Mouse (Mus musculus) monocyte, adult 5-6 weeks (primary cell): Measurements from ENCODE around the gene Rnf26. TPM values are rescaled to one million over a fixed set of nuclear protein-coding genes. Genes with fewer than 3 reads are reported as not detected.

Experiments used
- ATAC-seq: fragments of 153-309, 156-312 bp; replicated peaks from 2 replicates; pipeline ENCODE4 v1.8.0; 2017; ENCODE audit warnings: mild to moderate bottlenecking; ENCODE audit not compliant: low TSS enrichment, insufficient number of reproducible peaks, severe bottlenecking, poor library complexity, low FRiP score
- total RNA-seq: library from RNA; stranded (forward); fragments of 200-1000, 200-491, 200-594 nt; gene quantifications from 3 replicates; pipeline ENCODE4 v1.2.3, GENCODE M21; 2017

Rnf26 gene
- total RNA-seq = 3.8 to 7.1 TPM (median 5.7 TPM) in 3 replicates

DNA sequence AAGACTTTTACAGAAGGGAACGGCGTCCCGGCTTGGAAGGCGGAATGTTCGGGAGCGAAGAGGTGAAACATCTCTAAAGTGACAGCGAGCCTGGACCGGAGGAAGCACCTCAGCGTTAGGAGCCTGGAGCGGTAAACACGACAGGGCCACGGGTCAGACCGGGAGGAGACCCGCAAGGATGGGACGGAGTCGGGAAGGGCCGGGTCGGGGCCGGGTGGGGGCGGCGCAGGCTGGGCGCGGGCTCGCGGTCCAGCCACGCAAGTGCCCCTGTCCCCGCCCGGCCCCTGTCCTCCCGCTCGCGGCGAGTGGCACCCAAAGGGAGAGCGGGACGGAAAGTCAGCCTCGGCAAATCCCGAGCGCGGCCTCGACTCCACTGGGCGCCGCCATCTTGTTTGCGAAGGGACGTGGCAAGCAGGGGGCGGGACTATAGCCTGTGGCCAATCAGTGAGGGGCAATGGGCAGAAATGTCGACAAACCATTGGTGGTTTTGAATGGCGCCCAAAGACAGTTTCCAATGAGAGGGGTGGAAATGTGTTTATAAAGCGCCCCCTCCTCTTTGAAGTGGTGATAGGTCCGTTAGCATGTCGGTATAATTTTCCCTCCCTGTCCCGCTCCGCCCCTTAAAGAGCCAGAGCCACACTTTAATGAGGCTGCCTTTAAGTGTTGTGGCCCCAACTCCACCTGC lies at the start of gene Rnf26, which contains the start of gene Gm49380:
TSS of gene Rnf26 (minus strand) at position 413 of the 685 bp plus-strand sequence.
TSS of gene Gm49380 (minus strand) at position 396 of the 685 bp plus-strand sequence.
- ATAC-seq = peak; percentile 94

DNA sequence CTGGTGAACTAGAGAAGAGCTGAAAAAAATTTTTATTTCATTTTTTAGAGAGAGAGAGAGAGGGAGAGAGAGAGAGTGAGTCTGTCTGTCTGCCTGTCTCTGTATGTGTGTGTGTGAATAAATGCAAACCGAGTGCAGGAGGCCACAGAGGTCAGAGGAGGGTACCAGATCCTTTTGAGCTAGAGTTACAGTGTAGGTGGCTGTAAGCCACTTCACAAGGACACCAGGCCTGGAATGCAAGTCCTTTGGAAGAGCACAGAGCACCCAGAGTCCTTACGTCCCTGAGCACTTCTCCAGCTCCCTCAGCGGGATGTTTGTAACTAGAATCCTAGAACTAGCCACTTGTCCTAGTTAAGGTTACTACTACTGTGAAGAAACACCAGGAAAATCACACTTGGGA lies 46.6 kb upstream of the Rnf26 start:
- no peak for ATAC-seq

DNA sequence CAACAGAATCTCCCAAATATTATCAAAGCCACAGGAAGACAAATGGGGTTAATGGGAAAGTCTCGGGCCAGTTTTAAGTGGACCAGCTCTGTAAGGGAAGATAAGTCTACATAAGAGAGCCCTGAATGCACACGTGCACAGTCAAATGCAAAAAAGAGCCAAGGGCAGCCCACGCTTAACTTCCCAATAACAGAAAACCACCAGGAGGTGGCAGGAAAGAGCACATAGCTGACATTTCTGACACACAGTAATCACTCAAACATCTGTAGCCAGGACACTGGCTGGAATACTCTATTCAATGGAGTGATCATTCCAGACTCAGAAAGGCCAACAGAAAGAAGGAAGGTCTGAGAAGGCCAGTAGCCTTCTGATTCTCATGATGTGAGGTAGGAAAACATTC lies 34.0 kb upstream of the Rnf26 start:
- no peak for ATAC-seq

DNA sequence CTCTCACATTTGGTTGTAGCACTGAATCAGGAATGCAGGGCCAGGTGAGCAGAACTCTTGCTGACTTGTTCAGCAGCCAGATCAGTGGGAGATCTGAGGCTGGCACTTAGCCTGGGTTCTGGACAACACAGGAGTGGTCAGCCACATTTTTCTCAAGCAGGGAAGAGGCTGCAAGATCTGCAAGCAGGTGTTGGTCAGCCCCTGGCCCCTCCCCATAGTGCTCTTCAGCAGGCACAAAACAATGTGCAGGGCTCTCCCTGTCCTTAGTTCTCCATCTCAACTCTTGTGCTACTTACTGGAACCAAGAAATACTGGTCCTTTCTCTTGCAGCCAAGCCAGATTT lies 31.4 kb upstream of the Rnf26 start:
- no peak for ATAC-seq

GRCm38 (mm10) chr9:44144023-44144717 lies 30.9 kb upstream of the Rnf26 start:
- ATAC-seq = no peak

DNA sequence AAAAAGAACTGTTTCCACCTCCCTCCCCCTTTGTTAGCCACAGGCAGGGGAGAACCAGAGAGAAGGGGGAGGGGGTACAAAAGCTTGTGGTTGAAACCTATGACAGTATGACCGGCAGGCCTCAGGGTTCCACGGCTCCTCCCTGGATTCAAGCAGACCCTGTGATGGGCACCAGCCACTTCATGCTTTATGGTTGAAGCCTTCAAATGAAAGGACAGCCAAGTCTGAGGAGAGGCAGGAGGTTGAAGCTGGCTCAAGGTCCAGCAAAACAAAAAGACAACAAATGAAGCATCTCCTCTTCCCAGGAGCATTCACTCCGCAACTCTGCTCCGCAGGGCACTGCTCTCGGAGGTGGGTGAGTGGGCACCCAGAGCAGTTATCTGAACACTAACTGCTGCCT lies 30.1 kb upstream of the Rnf26 start:
- no peak for ATAC-seq

DNA sequence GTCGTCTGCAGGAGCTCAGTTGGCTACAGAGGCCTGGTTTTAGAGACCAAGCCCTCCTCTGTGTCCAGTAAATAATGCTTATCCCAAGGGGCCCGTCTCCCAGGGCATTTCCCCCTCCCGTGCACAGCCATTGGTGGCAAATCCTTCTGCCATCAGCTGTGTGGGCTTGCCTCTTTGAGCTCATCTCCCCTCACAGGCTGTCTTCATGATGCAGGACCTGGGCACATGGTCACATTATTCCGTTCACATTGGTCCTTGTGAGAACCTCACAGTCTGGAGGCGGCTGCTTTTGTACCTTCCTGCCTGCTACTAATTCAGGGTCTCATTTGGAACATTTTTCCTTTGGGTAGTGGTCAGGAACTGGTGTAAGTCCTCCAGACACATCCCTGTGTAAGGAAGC lies 28.6 kb upstream of the Rnf26 start:
- no peak for ATAC-seq

GRCm38 (mm10) chr9:44137846-44138245 lies 24.5 kb upstream of the Rnf26 start:
- no peak for ATAC-seq

DNA sequence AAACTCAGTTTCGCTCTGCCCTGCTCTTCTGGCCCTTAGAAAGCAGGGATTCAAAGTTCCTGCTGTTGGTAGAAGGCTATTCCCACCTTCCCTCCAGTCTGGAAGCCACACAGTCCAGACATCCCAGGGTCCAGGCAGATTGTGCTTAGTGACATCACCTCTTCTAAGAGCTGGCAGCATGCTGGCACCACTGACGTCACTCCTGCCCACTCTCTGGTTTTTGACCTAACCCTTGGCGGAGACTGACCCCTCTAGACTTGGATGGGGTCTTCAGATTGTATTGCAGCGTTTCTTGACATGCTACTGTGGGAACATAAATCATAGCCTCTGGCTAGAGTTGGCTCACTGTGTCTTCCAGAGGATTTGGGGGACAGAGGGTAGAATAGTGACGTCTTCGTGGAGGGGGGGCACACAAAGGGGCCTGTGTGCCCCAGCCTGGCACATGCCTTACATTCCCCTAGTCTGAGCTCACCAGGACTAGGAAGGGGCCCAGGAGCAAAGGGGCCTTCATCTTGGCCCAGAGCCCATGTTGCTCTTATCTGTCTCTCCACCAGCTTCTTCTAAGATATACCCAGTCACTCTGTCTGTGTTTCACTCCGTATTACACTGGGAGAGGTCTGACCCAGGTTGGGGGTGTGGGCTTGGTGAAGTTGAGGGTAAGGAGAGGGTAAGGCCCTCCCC lies 22.6 kb upstream of the Rnf26 start:
- ATAC-seq = no peak

- no peak for ATAC-seq
Measured at GRCm38 (mm10) chr9:44134851-44135730, 21.8 kb upstream of the Rnf26 start.

DNA sequence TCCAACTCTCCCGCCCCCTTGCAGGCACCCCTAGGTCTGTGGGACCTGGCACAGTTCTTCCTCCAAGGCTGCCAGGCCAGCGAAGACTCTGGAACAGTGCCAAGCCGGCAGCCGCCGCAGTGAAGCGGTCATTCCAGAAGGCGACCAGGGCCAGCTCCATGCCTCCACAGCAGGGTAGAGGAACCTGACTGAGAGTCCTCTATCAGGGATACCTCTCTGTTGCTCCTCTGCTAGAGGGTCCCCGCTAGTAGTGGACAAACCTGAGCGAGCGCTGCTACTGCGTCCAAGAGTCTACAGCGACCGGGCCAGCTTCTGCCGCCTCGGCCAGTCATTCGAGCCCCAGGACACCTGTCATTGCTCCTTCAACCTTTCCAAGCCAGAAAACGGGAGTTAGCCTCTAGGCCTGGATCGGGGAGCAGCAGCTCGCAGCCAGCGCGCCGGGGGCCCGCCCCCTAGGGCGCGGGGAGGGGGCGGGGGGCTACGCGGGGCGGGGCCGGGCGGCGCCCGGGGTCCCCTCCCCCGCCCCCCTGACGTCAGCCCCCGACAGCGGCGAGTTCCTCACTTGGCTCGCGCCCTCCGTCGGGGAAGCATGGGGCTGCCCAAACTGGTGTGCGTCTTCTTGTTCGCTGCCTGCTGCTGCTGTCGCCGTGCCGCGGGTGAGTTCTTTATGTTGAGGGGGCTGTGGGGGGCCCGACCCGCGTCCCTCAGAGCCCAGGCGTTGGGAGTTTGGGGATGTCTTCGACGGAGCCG lies 21.0 kb upstream of the Rnf26 start, which contains the start of gene Mcam:
TSS of gene Mcam (plus strand) at position 369 of the 750 bp plus-strand sequence.
- ATAC-seq = no peak

DNA sequence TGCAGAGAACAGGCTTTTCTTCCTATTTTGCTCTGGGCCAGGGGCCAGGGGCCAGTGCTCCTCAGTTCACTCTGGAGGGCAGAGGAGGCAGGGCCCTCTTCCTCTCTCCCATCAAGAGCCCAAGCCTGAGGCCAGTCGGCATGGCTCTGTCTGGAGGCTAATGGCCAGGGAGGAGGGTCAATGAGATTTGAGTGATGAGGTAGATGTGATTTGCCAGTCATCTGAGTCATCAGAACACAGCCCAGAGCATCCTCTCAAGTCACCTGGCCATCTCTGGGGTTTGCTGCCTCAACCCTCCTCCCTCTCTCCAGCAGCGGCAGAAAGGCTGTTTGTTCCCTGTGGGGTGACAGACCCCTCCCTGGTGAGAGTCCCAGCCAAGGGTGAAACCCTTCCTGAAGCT lies 20.0 kb upstream of the Rnf26 start:
- ATAC-seq = no peak

- no peak for ATAC-seq
Measured at GRCm38 (mm10) chr9:44132200-44132599, 18.9 kb upstream of the Rnf26 start.

- no peak for ATAC-seq
Measured at GRCm38 (mm10) chr9:44131276-44131590, 17.9 kb upstream of the Rnf26 start.

DNA sequence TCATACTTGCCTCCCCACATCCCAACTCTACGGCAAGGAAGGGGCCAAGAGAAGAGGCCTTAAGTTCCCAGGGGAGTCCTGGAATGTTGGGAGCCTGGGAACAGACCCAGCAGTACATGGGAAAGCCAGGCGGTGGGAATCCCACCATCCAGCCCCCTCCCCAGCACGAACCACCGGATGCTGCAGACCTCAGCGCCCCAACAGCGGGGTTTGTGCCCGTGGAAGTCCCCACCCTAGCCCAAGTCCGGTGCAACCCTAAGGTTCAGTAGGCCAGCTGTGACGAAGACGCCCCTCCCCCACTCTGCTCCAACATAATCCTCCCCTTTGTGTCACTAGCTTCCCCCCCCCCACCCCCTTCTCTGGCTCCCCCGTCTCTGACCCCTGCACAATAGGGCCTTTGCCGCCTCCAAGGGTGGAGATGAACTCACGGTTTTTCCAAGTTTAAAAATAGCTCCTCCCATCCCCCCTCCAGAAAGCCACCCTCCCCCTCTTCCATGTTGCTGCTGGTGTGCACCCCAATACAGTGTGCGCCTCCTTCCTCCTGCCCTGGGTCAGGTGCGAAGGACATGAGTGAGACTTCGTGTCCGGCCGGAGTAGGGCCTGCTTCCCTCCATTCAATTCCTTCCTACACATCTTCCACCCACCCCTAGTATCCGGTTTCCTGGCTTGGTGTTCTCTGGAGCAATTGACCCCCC lies 17.4 kb upstream of the Rnf26 start:
- no peak for ATAC-seq

- ATAC-seq = peak; percentile 28; the same call in 1 of the 2 replicates
Measured at GRCm38 (mm10) chr9:44130034-44130433, 16.7 kb upstream of the Rnf26 start.

GRCm38 (mm10) chr9:44129633-44130032 lies 16.3 kb upstream of the Rnf26 start:
- no peak for ATAC-seq

DNA sequence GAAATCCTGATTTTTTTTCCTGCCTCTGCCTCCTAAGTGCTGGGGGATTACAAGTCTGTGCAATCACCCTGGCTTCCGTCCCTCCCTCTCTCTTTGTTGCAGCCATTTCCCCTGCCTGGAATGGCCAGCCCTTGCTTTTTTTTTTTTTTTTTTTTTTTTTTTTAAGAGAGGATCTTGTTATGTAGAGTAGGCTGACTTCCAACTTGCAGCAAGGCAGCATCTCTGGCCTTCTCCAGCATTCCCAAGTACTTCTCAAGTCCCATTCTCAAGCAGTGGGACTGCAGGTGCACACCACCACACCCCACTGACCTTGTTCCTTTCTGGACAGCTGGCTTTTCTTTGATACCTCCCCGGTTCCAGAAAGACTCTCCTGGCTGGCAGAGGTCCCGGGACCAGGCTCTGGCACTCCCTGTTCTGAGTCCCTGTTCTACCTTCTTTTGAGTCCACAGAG lies 14.1 kb upstream of the Rnf26 start:
- ATAC-seq = no peak
